Mouse (Mus musculus) cerebellum, postnatal 25 days (tissue): ENCODE results near the gene Esam.

Experiments used
- DNase-seq, 2 experiments: peaks; one replicate each; pipeline ENCODE4 v3.0.0; 2021; ENCODE audit warnings: mixed read lengths in 2 of 2

Esam gene

GRCm38 (mm10) chr9:37530888-37531705 is 3.2 kb downstream of the Esam start:
- DNase-seq = peak; percentile 61 to 62

- DNase-seq = no peak
Observed at GRCm38 (mm10) chr9:37536851-37537250, 9.0 kb downstream of the Esam start.

- DNase-seq = no peak
Observed at GRCm38 (mm10) chr9:37537658-37538250, 9.9 kb downstream of the Esam start.

- DNase-seq = no peak
Observed at GRCm38 (mm10) chr9:37539170-37540025, 11.5 kb downstream of the Esam start, which contains the start of gene Vsig2. Gene Vsig2 (plus strand): TSS chr9:37539255.

GRCm38 (mm10) chr9:37540226-37540625 is 12.3 kb downstream of the Esam start:
- DNase-seq = no peak

- no peak for DNase-seq
Observed at GRCm38 (mm10) chr9:37540701-37541575, 13.1 kb downstream of the Esam start.

- no peak for DNase-seq
Observed at GRCm38 (mm10) chr9:37541851-37542642, 14.2 kb downstream of the Esam start.

GRCm38 (mm10) chr9:37543869-37544440 is 16.1 kb downstream of the Esam start:
- no peak for DNase-seq

- DNase-seq = peak; percentile 77 to 83
Observed at GRCm38 (mm10) chr9:37544447-37545165, 16.7 kb downstream of the Esam start.

GRCm38 (mm10) chr9:37545166-37545610 is 17.3 kb downstream of the Esam start:
- no peak for DNase-seq

GRCm38 (mm10) chr9:37545847-37546452 is 18.1 kb downstream of the Esam start:
- no peak for DNase-seq

- no peak for DNase-seq
Observed at GRCm38 (mm10) chr9:37546889-37547288, 19.0 kb downstream of the Esam start.

GRCm38 (mm10) chr9:37550435-37550834 is 22.6 kb downstream of the Esam start:
- DNase-seq = no peak

- no peak for DNase-seq
Observed at GRCm38 (mm10) chr9:37551751-37552531, 24.1 kb downstream of the Esam start.

GRCm38 (mm10) chr9:37552536-37553293 is 24.8 kb downstream of the Esam start, which contains the start of gene Nrgn:
Gene Nrgn (minus strand): TSS chr9:37552904.
- peak; percentile 24 to 60 for DNase-seq

- DNase-seq = no peak
Observed at GRCm38 (mm10) chr9:37554279-37554678, 26.4 kb downstream of the Esam start.

- no peak for DNase-seq
Observed at GRCm38 (mm10) chr9:37554838-37555748, 27.2 kb downstream of the Esam start, which contains the start of gene Siae. Gene Siae (plus strand): TSS chr9:37555698.
